Mouse (Mus musculus): ENCODE measurements at regions not wholly inside any gene's neighbourhood (a gene's known extent, or its start where the extent isn't known, plus 50 kb on each side); places are given as distances from the start of the nearest gene placed in this dataset.

GRCm38 (mm10) chr17:76046438-76046837 is 494.7 kb upstream of the Fam98a start:
- TF ChIP-seq POLR2A (IDR thresholded peaks at IDR 0.05; ENCODE audit: borderline replicate concordance, extremely low read depth, insufficient read depth, insufficient read length, poor library complexity, severe bottlenecking) (no peak), CTCF (IDR thresholded peaks at IDR 0.05; ENCODE audit: borderline replicate concordance, extremely low read depth, insufficient read depth, insufficient read length) (no peak)
